Mouse (Mus musculus): ENCODE results near the gene Ccdc125. TPM values are rescaled to one million over a fixed set of nuclear protein-coding genes. Genes with fewer than 3 reads are reported as not detected.

Gene Ccdc125
- total and polyA plus RNA-seq, 3 experiments, result 0.13 to 0.59 TPM; not detected in 1

GRCm38 (mm10) chr13:100648223-100648622 lies 21.3 kb upstream of the Ccdc125 start:
- H3K9me3 ChIP-seq (replicated peaks; ENCODE audit: low read length), result no peaks in the 10 kb centered on the region
- no peak overlapping the region for H3K4me2 ChIP-seq (ENCODE audit: insufficient read depth, low read depth, poor library complexity, severe bottlenecking)
- TF ChIP-seq IRF4 (IDR thresholded peaks at IDR 0.05; ENCODE audit: low read depth, low read length) (no peak), POLR2AphosphoS2 (IDR thresholded peaks at IDR 0.05; ENCODE audit: low read depth, low read length) (no peak), MEF2A (IDR thresholded peaks at IDR 0.05; ENCODE audit: borderline replicate concordance, low read depth, low read length) (no peak), NRF1 (IDR thresholded peaks at IDR 0.05; ENCODE audit: low read depth, low read length) (no peak), RCOR1 (conservative IDR thresholded peaks at IDR 0.05; ENCODE audit: low read depth, low read length) (no peak), NELFE (IDR thresholded peaks at IDR 0.05; ENCODE audit: low read depth, low read length) (no peak), SMC3 (IDR thresholded peaks at IDR 0.05; ENCODE audit: low read depth, low read length) (no peak), GABPA (IDR thresholded peaks at IDR 0.05; ENCODE audit: insufficient replicate concordance, low read depth, low read length) (no peak), MAFK (IDR thresholded peaks at IDR 0.05; ENCODE audit: insufficient replicate concordance, low read length) (no peak), ZC3H11A (IDR thresholded peaks at IDR 0.05; ENCODE audit: low read depth, low read length) (no peak), MXI1 (IDR thresholded peaks at IDR 0.05; ENCODE audit: low read depth, low read length) (no peak), ETS1 (conservative IDR thresholded peaks at IDR 0.05; ENCODE audit: low read depth, low read length) (no peak), MAX (IDR thresholded peaks at IDR 0.05; ENCODE audit: low read length) (no peak), MYC (IDR thresholded peaks at IDR 0.05; ENCODE audit: low read depth, low read length) (no peak), CTCF (conservative IDR thresholded peaks at IDR 0.05 in 1 of 2, IDR thresholded peaks at IDR 0.05 in 1 of 2; ENCODE audit: low read depth in 2 of 2, low read length in 2 of 2) (no peak), ZKSCAN1 (IDR thresholded peaks at IDR 0.05; ENCODE audit: borderline replicate concordance, low read depth, low read length) (no peak), BHLHE40 (IDR thresholded peaks at IDR 0.05; ENCODE audit: low read depth, low read length) (no peak), TCF12 (IDR thresholded peaks at IDR 0.05; ENCODE audit: low read depth, low read length) (no peak)
- H3K9ac ChIP-seq (ENCODE audit: insufficient read depth, low read depth), result no peak overlapping the region
- in situ Hi-C loops (cut with MboI; ENCODE audit: low pct_ligation_motif_present, low pct_unique_long_range_greater_than_20kb, low sequenced_read_pairs) (no loop called here), dilution Hi-C loops (cut with MboI; ENCODE audit: extremely low pct_ligation_motif_present, extremely low pct_unique_long_range_greater_than_20kb, low sequenced_read_pairs) (no loop called here)
- no peak overlapping the region for H3K27ac ChIP-seq (ENCODE audit: insufficient read depth, low read depth)
- H3K4me3 ChIP-seq (replicated peaks in 1 of 3; ENCODE audit: low read depth in 2 of 3, low read length in 2 of 3, poor library complexity in 1 of 3), result no peak overlapping the region
- DNase-seq (ENCODE audit: extremely low read depth), result no peak
- H3K27me3 ChIP-seq (replicated peaks), result no peaks in the 10 kb centered on the region
- peaks cover 26 to 45% of the 10 kb centered on the region in 2 experiments for H3K36me3 ChIP-seq (replicated peaks in 1 of 2; ENCODE audit: control insufficient read depth in 1 of 2, insufficient read depth in 1 of 2, low read length in 1 of 2)
- peaks cover 23% of the 10 kb centered on the region for H3K79me2 ChIP-seq (replicated peaks; ENCODE audit: control insufficient read depth, extremely low read depth, insufficient read depth, poor library complexity, severe bottlenecking)
- H3K4me1 ChIP-seq (ENCODE audit: control insufficient read depth in 1 of 2, insufficient read depth in 2 of 2), result peaks cover 0 to 34% of the 10 kb centered on the region in 2 experiments; a peak in 2 of 4 replicates

DNA sequence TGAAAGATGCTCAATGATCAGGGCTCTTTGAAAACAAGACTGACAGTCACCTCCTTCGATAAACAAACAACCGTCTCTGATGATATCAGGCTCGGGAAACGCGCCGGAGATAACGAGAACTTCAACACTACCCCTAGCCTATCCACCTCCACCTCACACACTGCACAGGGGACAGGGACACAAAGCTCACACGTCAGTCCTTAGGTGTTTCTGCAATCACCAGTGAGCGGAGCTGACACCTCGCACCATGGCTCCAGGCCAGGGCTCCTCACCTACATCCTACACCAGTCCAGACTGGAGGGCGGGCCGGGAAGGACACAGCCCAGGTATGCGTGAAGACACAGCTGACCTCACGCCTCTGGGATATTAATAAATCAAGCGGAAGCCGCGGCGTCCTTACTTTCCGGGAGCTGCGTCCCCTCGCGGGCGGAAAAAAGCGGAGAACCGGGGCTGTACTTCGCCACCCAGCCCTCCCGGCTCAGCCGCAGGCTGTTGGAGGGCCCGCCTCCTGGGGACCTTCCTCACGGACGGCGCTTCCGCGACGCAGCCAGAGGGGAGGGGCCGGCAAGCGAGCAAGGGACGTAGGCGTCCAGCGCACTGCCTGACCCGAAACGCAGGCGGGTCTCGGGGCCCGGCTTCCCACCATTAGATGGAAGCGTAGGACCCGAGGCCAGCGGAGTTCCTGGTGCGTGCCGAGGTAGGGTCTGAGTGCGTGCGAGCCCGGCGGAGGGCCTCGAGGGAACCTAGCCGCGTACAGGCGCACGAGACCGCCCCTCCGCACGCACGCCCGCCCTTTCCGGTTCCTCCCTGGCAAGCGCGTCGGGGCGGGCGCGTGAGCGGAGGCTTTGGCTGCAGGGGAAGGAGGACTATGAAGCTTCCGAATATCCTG lies 18.7 kb upstream of the Ccdc125 start, which contains the start of the genes Ak6 and Rad17:
Gene Ak6 (plus strand): TSS at position 430 of the 889 bp plus-strand sequence.
Gene Rad17 (minus strand): TSS at position 502 of the 889 bp plus-strand sequence.
- Histone ChIP-seq H3K4me1 (ENCODE audit: control insufficient read depth in 1 of 2, insufficient read depth in 2 of 2) (peaks cover 5 to 27% of the 10 kb centered on the region in 2 experiments; a peak in 3 of 4 replicates), H3K4me3 (replicated peaks in 1 of 3; ENCODE audit: low read depth in 2 of 3, low read length in 2 of 3, poor library complexity in 1 of 3) (peak within 1 kb of the TSS; percentile 88 to 92 (median 92)), H3K9me3 (replicated peaks; ENCODE audit: low read length) (no peaks in the 10 kb centered on the region), H3K27me3 (replicated peaks) (no peaks in the 10 kb centered on the region), H3K36me3 (replicated peaks in 1 of 2; ENCODE audit: control insufficient read depth in 1 of 2, insufficient read depth in 1 of 2, low read length in 1 of 2) (peaks cover 17 to 34% of the 10 kb centered on the region in 2 experiments), H3K4me2 (ENCODE audit: insufficient read depth, low read depth, poor library complexity, severe bottlenecking) (peak within 1 kb of the TSS; percentile 85), H3K9ac (ENCODE audit: insufficient read depth, low read depth) (peak within 1 kb of the TSS; percentile 66), H3K27ac (ENCODE audit: insufficient read depth, low read depth) (peak within 1 kb of the TSS; percentile 72), H3K79me2 (replicated peaks; ENCODE audit: control insufficient read depth, extremely low read depth, insufficient read depth, poor library complexity, severe bottlenecking) (peaks cover 40% of the 10 kb centered on the region)
- DNase-seq (ENCODE audit: extremely low read depth), result peak; percentile 88
- in situ Hi-C loops (cut with MboI; ENCODE audit: low pct_ligation_motif_present, low pct_unique_long_range_greater_than_20kb, low sequenced_read_pairs) (no loop called here), dilution Hi-C loops (cut with MboI; ENCODE audit: extremely low pct_ligation_motif_present, extremely low pct_unique_long_range_greater_than_20kb, low sequenced_read_pairs) (no loop called here)
- TF ChIP-seq MAX (IDR thresholded peaks at IDR 0.05; ENCODE audit: low read length) (peak; percentile 99), USF2 (conservative IDR thresholded peaks at IDR 0.05; ENCODE audit: low read depth, low read length) (no peak), CHD1 (IDR thresholded peaks at IDR 0.05; ENCODE audit: low read depth, low read length) (no peak), CTCF (conservative IDR thresholded peaks at IDR 0.05 in 1 of 2, IDR thresholded peaks at IDR 0.05 in 1 of 2; ENCODE audit: low read depth in 2 of 2, low read length in 2 of 2) (0 out of 4 replicates have a peak, but pooled peaks of 1 of the 2 experiments have one; percentile 0), MXI1 (IDR thresholded peaks at IDR 0.05; ENCODE audit: low read depth, low read length) (no peak; the same call in 1 of the 2 replicates), ELF1 (IDR thresholded peaks at IDR 0.05; ENCODE audit: low read depth, low read length) (peak; percentile 82), POLR2A (IDR thresholded peaks at IDR 0.05; ENCODE audit: low read depth, low read length) (peak; percentile 85), HCFC1 (IDR thresholded peaks at IDR 0.05; ENCODE audit: low read depth, low read length) (peak; percentile 93), ZMIZ1 (IDR thresholded peaks at IDR 0.05; ENCODE audit: low read depth, low read length) (peak; percentile 58; the same call in 1 of the 2 replicates), MYC (IDR thresholded peaks at IDR 0.05; ENCODE audit: low read depth, low read length) (no peak), BHLHE40 (IDR thresholded peaks at IDR 0.05; ENCODE audit: low read depth, low read length) (peak; percentile 60), NRF1 (IDR thresholded peaks at IDR 0.05; ENCODE audit: low read depth, low read length) (no peak; the same call in 1 of the 2 replicates), KAT2A (IDR thresholded peaks at IDR 0.05; ENCODE audit: insufficient replicate concordance, low read length) (peak; percentile 92; the same call in 1 of the 2 replicates), TCF12 (IDR thresholded peaks at IDR 0.05; ENCODE audit: low read depth, low read length) (peak; percentile 56; the same call in 1 of the 2 replicates), MEF2A (IDR thresholded peaks at IDR 0.05; ENCODE audit: borderline replicate concordance, low read depth, low read length) (peak; percentile 49; the same call in 1 of the 2 replicates), IRF4 (IDR thresholded peaks at IDR 0.05; ENCODE audit: low read depth, low read length) (peak; percentile 73), UBTF (IDR thresholded peaks at IDR 0.05; ENCODE audit: low read depth, low read length) (peak; percentile 86), GABPA (IDR thresholded peaks at IDR 0.05; ENCODE audit: insufficient replicate concordance, low read depth, low read length) (peak; percentile 16; the same call in 1 of the 2 replicates), SIN3A (IDR thresholded peaks at IDR 0.05; ENCODE audit: low read length) (peak; percentile 62)

Measured in CH12.LX (cell line).